Mouse (Mus musculus) E14TG2a.4 (cell line): ENCODE results near the gene Taf5.

ENCODE experiments used
- CTCF ChIP-seq: conservative IDR thresholded peaks from 2 replicates; pipeline ENCODE4 v1.5.1; 2014; ENCODE audit warnings: low read length
- NANOG ChIP-seq: IDR thresholded peaks from 2 replicates; pipeline ENCODE4 v1.6.1; 2014; ENCODE audit warnings: borderline replicate concordance, low read length, mixed read lengths
- POU5F1 ChIP-seq: IDR thresholded peaks from 2 replicates; pipeline ENCODE4 v1.6.1; 2014; ENCODE audit warnings: low read length, borderline replicate concordance

GRCm38 (mm10) chr19:47034916-47035315 lies 32.6 kb upstream of the Taf5 start:
- TF ChIP-seq CTCF = no peak
- TF ChIP-seq NANOG = no peak
- no peak for TF ChIP-seq POU5F1
